Mouse (Mus musculus): Measurements from ENCODE around the gene Syne2. TPM values are rescaled to one million over a fixed set of nuclear protein-coding genes. Genes with fewer than 3 reads are reported as not detected.

The Syne2 gene
- polyA plus RNA-seq, 1 experiment, result 82.0 TPM

GRCm38 (mm10) chr12:75841183-75841582 is 23.2 kb downstream of the Syne2 start:
- no peak for DNase-seq
- Histone ChIP-seq H3K4me1 (ENCODE audit: control insufficient read depth, insufficient read depth, low read length) (peaks cover 15% of the 10 kb centered on the region), H3K4me3 (replicated peaks; ENCODE audit: extremely low read depth, low read depth, low read length) (no peak overlapping the region)
- TF ChIP-seq CTCF (IDR thresholded peaks at IDR 0.05; ENCODE audit: insufficient read depth, low read length) (no peak), POLR2A (IDR thresholded peaks at IDR 0.05; ENCODE audit: borderline replicate concordance, extremely low read depth, low read depth, low read length) (no peak)
- whole genome bisulfite sequencing, result 74% methylated on average over 7 of the region's 7 CpGs

DNA sequence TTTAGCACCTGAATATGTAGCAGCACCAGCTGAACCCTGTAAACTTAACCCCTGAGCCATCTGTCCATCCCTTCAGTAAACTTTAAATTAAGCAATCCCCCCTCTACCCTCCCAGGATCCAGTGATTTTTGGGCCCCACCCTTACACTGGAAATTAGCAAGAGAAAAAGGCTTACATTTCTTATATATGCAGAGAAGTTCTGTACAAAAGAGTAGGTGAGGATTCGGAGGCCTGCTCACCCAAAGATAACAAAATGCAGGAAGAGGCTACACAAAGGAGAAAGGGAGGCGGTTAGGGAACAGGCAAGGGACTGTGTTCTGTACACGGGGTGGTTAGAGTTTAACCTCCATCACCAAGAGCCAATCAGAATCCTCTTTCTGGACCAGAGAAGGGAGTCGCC is 26.4 kb downstream of the Syne2 start:
- 72% methylated on average over 4 of the region's 4 CpGs for WGBS
- Histone ChIP-seq H3K4me1 (ENCODE audit: control insufficient read depth, insufficient read depth, low read length) (peaks cover 4% of the 10 kb centered on the region; the same call in 1 of the 2 replicates), H3K4me3 (replicated peaks; ENCODE audit: extremely low read depth, low read depth, low read length) (no peak overlapping the region)
- TF ChIP-seq POLR2A (IDR thresholded peaks at IDR 0.05; ENCODE audit: borderline replicate concordance, extremely low read depth, low read depth, low read length) (no peak), CTCF (IDR thresholded peaks at IDR 0.05; ENCODE audit: insufficient read depth, low read length) (no peak)
- no peak for DNase-seq

GRCm38 (mm10) chr12:75845070-75845469 is 27.1 kb downstream of the Syne2 start:
- H3K4me3 ChIP-seq (replicated peaks; ENCODE audit: extremely low read depth, low read depth, low read length), result no peak overlapping the region
- WGBS, result 37% methylated on average over 9 of the region's 9 CpGs
- no peak for TF ChIP-seq CTCF (IDR thresholded peaks at IDR 0.05; ENCODE audit: insufficient read depth, low read length)
- no peak for TF ChIP-seq POLR2A (IDR thresholded peaks at IDR 0.05; ENCODE audit: borderline replicate concordance, extremely low read depth, low read depth, low read length)
- no peak for DNase-seq
- H3K4me1 ChIP-seq (ENCODE audit: control insufficient read depth, insufficient read depth, low read length), result peaks cover under 1% of the 10 kb centered on the region; the same call in 1 of the 2 replicates

DNA sequence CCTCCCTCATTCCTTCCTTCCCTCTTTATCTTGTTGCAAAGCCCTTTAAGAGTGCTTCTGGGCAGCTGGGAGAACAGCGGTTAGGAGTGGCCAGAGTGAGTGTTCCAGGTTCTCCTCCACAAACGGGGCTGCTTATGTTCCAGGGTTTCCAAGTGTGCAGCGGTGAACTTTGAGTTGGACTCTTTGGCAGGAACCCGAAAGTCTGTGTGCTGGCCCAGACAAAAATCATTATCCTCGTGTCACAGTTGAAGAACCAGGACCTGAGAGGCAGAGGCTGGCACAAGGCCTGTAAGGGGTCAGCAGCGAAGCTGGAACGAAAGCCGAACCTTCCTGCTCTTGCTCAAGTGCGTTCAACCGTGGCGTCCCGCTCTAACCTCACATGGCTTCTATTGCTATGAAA is 28.6 kb downstream of the Syne2 start:
- 72% methylated on average over 12 of the region's 12 CpGs for WGBS
- TF ChIP-seq CTCF (IDR thresholded peaks at IDR 0.05; ENCODE audit: insufficient read depth, low read length), result no peak
- no peak overlapping the region for H3K4me3 ChIP-seq (replicated peaks; ENCODE audit: extremely low read depth, low read depth, low read length)
- DNase-seq, result peak; percentile 41
- peaks cover 2% of the 10 kb centered on the region; the same call in 1 of the 2 replicates for H3K4me1 ChIP-seq (ENCODE audit: control insufficient read depth, insufficient read depth, low read length)

DNA sequence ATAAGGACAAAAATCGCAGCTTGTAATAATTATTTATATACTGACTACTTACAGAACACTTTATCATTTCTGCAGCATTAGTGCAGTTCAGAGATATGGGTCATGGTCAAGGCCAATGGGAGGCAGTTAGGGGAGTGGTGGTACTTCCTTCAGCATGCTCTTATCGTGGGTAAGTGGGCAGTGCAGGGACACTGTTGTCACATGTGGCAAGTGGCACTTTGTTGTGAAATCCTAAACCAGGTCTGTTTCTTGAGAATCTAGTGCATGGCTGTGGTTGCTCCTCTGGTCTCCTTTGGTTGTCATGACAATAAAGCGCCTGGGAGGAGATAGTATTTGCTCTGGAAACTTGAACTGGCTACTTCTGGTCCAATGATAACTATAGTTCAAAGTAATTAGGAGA is 32.3 kb downstream of the Syne2 start:
- 58% methylated on average over 3 of the region's 3 CpGs for WGBS
- Histone ChIP-seq H3K4me1 (ENCODE audit: control insufficient read depth, insufficient read depth, low read length) (peaks cover 10% of the 10 kb centered on the region), H3K4me3 (replicated peaks; ENCODE audit: extremely low read depth, low read depth, low read length) (no peak overlapping the region)
- TF ChIP-seq POLR2A (IDR thresholded peaks at IDR 0.05; ENCODE audit: borderline replicate concordance, extremely low read depth, low read depth, low read length) (no peak), CTCF (IDR thresholded peaks at IDR 0.05; ENCODE audit: insufficient read depth, low read length) (no peak)
- no peak for DNase-seq

- TF ChIP-seq CTCF (IDR thresholded peaks at IDR 0.05; ENCODE audit: insufficient read depth, low read length) (no peak), POLR2A (IDR thresholded peaks at IDR 0.05; ENCODE audit: borderline replicate concordance, extremely low read depth, low read depth, low read length) (no peak)
- WGBS, result 81% methylated on average over 8 of the region's 8 CpGs
- no peak for DNase-seq
- H3K4me1 ChIP-seq (ENCODE audit: control insufficient read depth, insufficient read depth, low read length), result peaks cover 14% of the 10 kb centered on the region
- no peak overlapping the region for H3K4me3 ChIP-seq (replicated peaks; ENCODE audit: extremely low read depth, low read depth, low read length)
Measured at GRCm38 (mm10) chr12:75851481-75851880, 33.5 kb downstream of the Syne2 start.

GRCm38 (mm10) chr12:75852384-75852783 is 34.5 kb downstream of the Syne2 start:
- H3K4me1 ChIP-seq (ENCODE audit: control insufficient read depth, insufficient read depth, low read length), result peaks cover 16% of the 10 kb centered on the region
- no peak overlapping the region for H3K4me3 ChIP-seq (replicated peaks; ENCODE audit: extremely low read depth, low read depth, low read length)
- WGBS, result 60% methylated on average over 6 of the region's 6 CpGs
- no peak for DNase-seq
- TF ChIP-seq POLR2A (IDR thresholded peaks at IDR 0.05; ENCODE audit: borderline replicate concordance, extremely low read depth, low read depth, low read length) (no peak), CTCF (IDR thresholded peaks at IDR 0.05; ENCODE audit: insufficient read depth, low read length) (no peak)

- H3K4me3 ChIP-seq (replicated peaks; ENCODE audit: extremely low read depth, low read depth, low read length), result peak overlapping the region; percentile 36
- 6% methylated on average over 8 of the region's 8 CpGs for WGBS
- peaks cover 16% of the 10 kb centered on the region for H3K4me1 ChIP-seq (ENCODE audit: control insufficient read depth, insufficient read depth, low read length)
- DNase-seq, result peak; percentile 54
- TF ChIP-seq CTCF (IDR thresholded peaks at IDR 0.05; ENCODE audit: insufficient read depth, low read length) (no peak), POLR2A (IDR thresholded peaks at IDR 0.05; ENCODE audit: borderline replicate concordance, extremely low read depth, low read depth, low read length) (no peak)
Measured at GRCm38 (mm10) chr12:75853559-75853958, 35.6 kb downstream of the Syne2 start.

DNA sequence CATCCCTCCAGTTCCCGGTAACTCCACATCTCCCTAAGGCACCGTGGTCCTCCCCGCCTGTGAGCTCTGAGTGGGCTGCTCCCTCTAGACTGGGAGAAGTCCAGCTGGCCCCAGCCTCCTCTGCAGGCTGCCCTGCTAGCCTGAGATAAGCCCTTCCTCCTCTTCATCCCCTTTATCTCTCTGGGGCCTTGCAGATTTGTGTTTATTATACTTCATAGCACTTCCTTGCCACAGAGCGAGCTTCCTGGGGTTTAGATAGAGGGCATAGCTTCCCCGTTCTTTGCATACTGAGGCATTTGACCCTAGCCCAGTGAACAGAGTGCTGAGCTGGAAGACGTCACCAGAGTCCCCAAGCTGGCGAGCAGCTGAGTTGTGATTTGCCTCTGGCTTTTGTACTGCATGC is 37.1 kb downstream of the Syne2 start:
- no peak for DNase-seq
- Histone ChIP-seq H3K4me1 (ENCODE audit: control insufficient read depth, insufficient read depth, low read length) (peaks cover 16% of the 10 kb centered on the region), H3K4me3 (replicated peaks; ENCODE audit: extremely low read depth, low read depth, low read length) (no peak overlapping the region)
- WGBS, result 31% methylated on average over 7 of the region's 7 CpGs
- no peak for TF ChIP-seq POLR2A (IDR thresholded peaks at IDR 0.05; ENCODE audit: borderline replicate concordance, extremely low read depth, low read depth, low read length)
- TF ChIP-seq CTCF (IDR thresholded peaks at IDR 0.05; ENCODE audit: insufficient read depth, low read length), result no peak

DNA sequence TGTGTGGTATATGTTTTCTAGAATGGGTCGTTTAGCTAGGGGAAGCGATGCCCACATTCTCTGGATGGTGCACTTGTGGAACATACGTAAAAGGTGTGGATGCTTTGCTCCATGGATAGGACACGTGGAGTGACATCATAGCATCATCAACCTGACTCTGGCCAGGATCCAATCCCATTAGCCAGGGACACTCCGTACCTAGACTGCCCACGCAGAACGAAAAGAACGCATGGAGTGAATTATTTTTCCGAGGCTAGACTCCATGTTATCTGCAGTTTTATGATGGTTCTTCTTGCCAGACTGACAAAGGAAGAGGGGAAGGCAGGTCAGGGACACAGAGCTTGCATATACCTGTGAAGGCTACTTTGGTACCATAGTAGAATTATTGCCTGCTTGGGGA is 37.7 kb downstream of the Syne2 start:
- whole genome bisulfite sequencing, result 81% methylated on average over 9 of the region's 9 CpGs
- Histone ChIP-seq H3K4me3 (replicated peaks; ENCODE audit: extremely low read depth, low read depth, low read length) (no peak overlapping the region), H3K4me1 (ENCODE audit: control insufficient read depth, insufficient read depth, low read length) (peaks cover 14% of the 10 kb centered on the region)
- DNase-seq, result no peak
- TF ChIP-seq CTCF (IDR thresholded peaks at IDR 0.05; ENCODE audit: insufficient read depth, low read length), result no peak
- TF ChIP-seq POLR2A (IDR thresholded peaks at IDR 0.05; ENCODE audit: borderline replicate concordance, extremely low read depth, low read depth, low read length), result no peak
